Mouse (Mus musculus): Measurements from ENCODE around the gene Fbxl8.

- no peak for TF ChIP-seq CTCF (IDR thresholded peaks at IDR 0.05; ENCODE audit: control insufficient read depth, insufficient read depth, low read length)
- no peak for TF ChIP-seq POLR2A (IDR thresholded peaks at IDR 0.05; ENCODE audit: borderline replicate concordance, control insufficient read depth, low read depth, low read length)
These were observed 680 bp downstream of the Fbxl8 start for GRCm38 (mm10) chr8:105265128-105265527.
